Mouse (Mus musculus) MEL (cell line): ENCODE results near the gene Tex19.2. TPM values are rescaled to one million over a fixed set of nuclear protein-coding genes. Genes with fewer than 3 reads are reported as not detected.

ENCODE experiments used
- DNase-seq: peaks from one replicate; pipeline ENCODE4 v3.0.0; 2011; ENCODE audit warnings: low read depth, low spot score
- H3K27ac ChIP-seq: 2 replicates; pipeline ENCODE4 v1.5.1; 2012; ENCODE audit warnings: low read depth, mild to moderate bottlenecking, control low read depth, low read length, moderate library complexity; ENCODE audit not compliant: control insufficient read depth
- H3K27me3 ChIP-seq, 2 experiments: fragments of 150-350 bp in 1 of 2; sonication (generic) in 1 of 2; 2 replicates each; pipeline ENCODE4 v1.6.1; 2012; ENCODE audit warnings: low read length in 2 of 2, mild to moderate bottlenecking in 2 of 2, improper control_type of control experiment in 1 of 2, moderate library complexity in 1 of 2; ENCODE audit not compliant: insufficient read depth in 2 of 2, control insufficient read depth in 1 of 2
- H3K36me3 ChIP-seq, 2 experiments: 2 replicates each; pipeline ENCODE4 v1.6.1; 2012 to 2014; ENCODE audit warnings: low read length in 2 of 2, improper control_type of control experiment in 1 of 2, inconsistent platforms in 1 of 2, mild to moderate bottlenecking in 1 of 2; ENCODE audit not compliant: insufficient read depth in 2 of 2, control insufficient read depth in 1 of 2
- H3K4me1 ChIP-seq, 2 experiments: fragments of 150-350 bp in 1 of 2; sonication (generic) in 1 of 2; 2 replicates each; pipeline ENCODE4 v1.6.1; 2012; ENCODE audit warnings: low read length in 2 of 2, improper control_type of control experiment in 1 of 2, mild to moderate bottlenecking in 1 of 2; ENCODE audit not compliant: insufficient read depth in 2 of 2, control insufficient read depth in 1 of 2
- H3K4me3 ChIP-seq, 2 experiments: fragments of 150-350 bp in 1 of 2; sonication (generic) in 1 of 2; 2 replicates each; pipeline ENCODE4 v1.5.1; 2012; ENCODE audit warnings: low read depth in 2 of 2, low read length in 2 of 2, mild to moderate bottlenecking in 2 of 2, moderate library complexity in 2 of 2, control low read depth in 1 of 2, improper control_type of control experiment in 1 of 2; ENCODE audit not compliant: control insufficient read depth in 1 of 2, insufficient read depth in 1 of 2
- H3K79me2 ChIP-seq: 2 replicates; pipeline ENCODE4 v1.6.1; 2012; ENCODE audit warnings: mild to moderate bottlenecking, low read length, moderate library complexity; ENCODE audit not compliant: control insufficient read depth, poor library complexity, insufficient read depth
- H3K9ac ChIP-seq: 2 replicates; pipeline ENCODE4 v1.6.1; 2012; ENCODE audit warnings: low read depth, mild to moderate bottlenecking, control low read depth, low read length, moderate library complexity; ENCODE audit not compliant: control insufficient read depth, poor library complexity, severe bottlenecking
- H3K9me3 ChIP-seq: fragments of 150-350 bp; sonication (generic); replicated peaks from 2 replicates; pipeline ENCODE4 v1.6.1; 2012; ENCODE audit warnings: mild to moderate bottlenecking, low read length, improper control_type of control experiment, moderate library complexity; ENCODE audit not compliant: insufficient read depth
- BHLHE40 ChIP-seq: IDR thresholded peaks from 2 replicates; pipeline ENCODE4 v1.6.1; 2012; ENCODE audit warnings: low read depth, mild to moderate bottlenecking, inconsistent platforms, low read length, improper control_type of control experiment, borderline replicate concordance
- CHD1 ChIP-seq: IDR thresholded peaks from 2 replicates; pipeline ENCODE4 v1.6.1; 2012; ENCODE audit warnings: low read depth, mild to moderate bottlenecking, inconsistent platforms, low read length, improper control_type of control experiment
- CHD2 ChIP-seq: IDR thresholded peaks from 2 replicates; pipeline ENCODE4 v1.6.1; 2011; ENCODE audit warnings: low read length, improper control_type of control experiment
- CTCF ChIP-seq, 3 experiments: IDR thresholded peaks in 2 of 3; conservative IDR thresholded peaks in 1 of 3; 2 replicates each; pipeline ENCODE4 v1.5.1; 2011 to 2012; ENCODE audit warnings: low read length in 3 of 3, low read depth in 2 of 3, mild to moderate bottlenecking in 2 of 3, improper control_type of control experiment in 1 of 3, inconsistent platforms in 1 of 3, mixed read lengths in 1 of 3, moderate library complexity in 1 of 3; ENCODE audit not compliant: control insufficient read depth in 1 of 3, insufficient read depth in 1 of 3, poor library complexity in 1 of 3, severe bottlenecking in 1 of 3
- E2F4 ChIP-seq: IDR thresholded peaks from 2 replicates; pipeline ENCODE4 v1.6.1; 2011; ENCODE audit warnings: low read depth, low read length, improper control_type of control experiment, borderline replicate concordance
- ELF1 ChIP-seq: IDR thresholded peaks from 2 replicates; pipeline ENCODE4 v1.6.1; 2014; ENCODE audit warnings: low read depth, mild to moderate bottlenecking, inconsistent platforms, low read length, improper control_type of control experiment, moderate library complexity
- EP300 ChIP-seq, 2 experiments: IDR thresholded peaks; 2 replicates each; pipeline ENCODE4 v1.6.1; 2011; ENCODE audit warnings: improper control_type of control experiment in 2 of 2, low read length in 2 of 2, low read depth in 1 of 2, mild to moderate bottlenecking in 1 of 2
- ETS1 ChIP-seq: IDR thresholded peaks from 2 replicates; pipeline ENCODE4 v1.6.1; 2012; ENCODE audit warnings: low read depth, mild to moderate bottlenecking, inconsistent platforms, low read length, improper control_type of control experiment, moderate library complexity
- GABPA ChIP-seq: IDR thresholded peaks from 2 replicates; pipeline ENCODE4 v1.6.1; 2012; ENCODE audit warnings: low read depth, mild to moderate bottlenecking, inconsistent platforms, low read length, improper control_type of control experiment, moderate library complexity
- GATA1 ChIP-seq: IDR thresholded peaks from 2 replicates; pipeline ENCODE4 v1.6.1; 2011; ENCODE audit warnings: low read depth, low read length, improper control_type of control experiment
- HCFC1 ChIP-seq: IDR thresholded peaks from 2 replicates; pipeline ENCODE4 v1.6.1; 2012; ENCODE audit warnings: low read depth, mild to moderate bottlenecking, inconsistent platforms, low read length, improper control_type of control experiment, moderate library complexity
- JUND ChIP-seq: IDR thresholded peaks from 2 replicates; pipeline ENCODE4 v1.6.1; 2011; ENCODE audit warnings: low read depth, mild to moderate bottlenecking, improper control_type of control experiment, low read length
- KAT2A ChIP-seq: conservative IDR thresholded peaks from 2 replicates; pipeline ENCODE4 v1.6.1; 2012; ENCODE audit warnings: low read depth, low read length, improper control_type of control experiment, inconsistent platforms
- MAFK ChIP-seq: IDR thresholded peaks from 2 replicates; pipeline ENCODE4 v1.6.1; 2011; ENCODE audit warnings: low read depth, mild to moderate bottlenecking, low read length, improper control_type of control experiment, borderline replicate concordance
- MAX ChIP-seq: IDR thresholded peaks from 2 replicates; pipeline ENCODE4 v1.6.1; 2011; ENCODE audit warnings: low read length, improper control_type of control experiment
- MAZ ChIP-seq: IDR thresholded peaks from 2 replicates; pipeline ENCODE4 v1.6.1; 2012; ENCODE audit warnings: low read depth, mild to moderate bottlenecking, inconsistent platforms, low read length, improper control_type of control experiment
- MEF2A ChIP-seq: IDR thresholded peaks from 2 replicates; pipeline ENCODE4 v1.6.1; 2014; ENCODE audit warnings: low read depth, mild to moderate bottlenecking, inconsistent platforms, low read length, improper control_type of control experiment; ENCODE audit not compliant: poor library complexity, insufficient replicate concordance, severe bottlenecking; ENCODE audit errors: extremely low read depth
- MXI1 ChIP-seq: IDR thresholded peaks from 2 replicates; pipeline ENCODE4 v1.6.1; 2011; ENCODE audit warnings: mild to moderate bottlenecking, low read depth, low read length, improper control_type of control experiment
- MYB ChIP-seq: IDR thresholded peaks from 2 replicates; pipeline ENCODE4 v1.6.1; 2011; ENCODE audit warnings: mild to moderate bottlenecking, low read depth, low read length, improper control_type of control experiment
- MYC ChIP-seq: IDR thresholded peaks from 2 replicates; pipeline ENCODE4 v1.6.1; 2011; ENCODE audit warnings: low read depth, mild to moderate bottlenecking, low read length, improper control_type of control experiment, moderate library complexity
- NELFE ChIP-seq: IDR thresholded peaks from 2 replicates; pipeline ENCODE4 v1.6.1; 2011; ENCODE audit warnings: low read depth, low read length, improper control_type of control experiment
- NRF1 ChIP-seq: IDR thresholded peaks from 2 replicates; pipeline ENCODE4 v1.6.1; 2014; ENCODE audit warnings: low read depth, mild to moderate bottlenecking, inconsistent platforms, low read length, improper control_type of control experiment, moderate library complexity; ENCODE audit not compliant: poor library complexity, insufficient read depth, severe bottlenecking
- POLR2A ChIP-seq, 2 experiments: IDR thresholded peaks; 2 replicates each; pipeline ENCODE4 v1.6.1; 2011 to 2012; ENCODE audit warnings: low read length in 2 of 2, mild to moderate bottlenecking in 2 of 2, control low read depth in 1 of 2, improper control_type of control experiment in 1 of 2, low read depth in 1 of 2, moderate library complexity in 1 of 2; ENCODE audit not compliant: control insufficient read depth in 1 of 2, insufficient read depth in 1 of 2, poor library complexity in 1 of 2
- POLR2AphosphoS2 ChIP-seq: IDR thresholded peaks from 2 replicates; pipeline ENCODE4 v1.6.1; 2011; ENCODE audit warnings: low read length, improper control_type of control experiment
- POLR2AphosphoS5 ChIP-seq: IDR thresholded peaks from 2 replicates; pipeline ENCODE4 v1.6.1; 2012; ENCODE audit warnings: low read depth, borderline replicate concordance, mild to moderate bottlenecking, inconsistent platforms, low read length, moderate library complexity, mixed read lengths
- RAD21 ChIP-seq: IDR thresholded peaks from 2 replicates; pipeline ENCODE4 v1.6.1; 2011; ENCODE audit warnings: mild to moderate bottlenecking, low read depth, low read length, improper control_type of control experiment
- SIN3A ChIP-seq: IDR thresholded peaks from 2 replicates; pipeline ENCODE4 v1.6.1; 2012; ENCODE audit warnings: low read length, improper control_type of control experiment, inconsistent platforms
- SMC3 ChIP-seq: IDR thresholded peaks from 2 replicates; pipeline ENCODE4 v1.6.1; 2011; ENCODE audit warnings: low read depth, low read length, improper control_type of control experiment
- TAL1 ChIP-seq: IDR thresholded peaks from 2 replicates; pipeline ENCODE4 v1.6.1; 2012; ENCODE audit warnings: mild to moderate bottlenecking, inconsistent platforms, low read length, moderate library complexity, mixed read lengths
- TBP ChIP-seq: IDR thresholded peaks from 2 replicates; pipeline ENCODE4 v1.8.0; 2011; ENCODE audit warnings: low read depth, low read length, improper control_type of control experiment
- TCF12 ChIP-seq: IDR thresholded peaks from 2 replicates; pipeline ENCODE4 v1.6.1; 2014; ENCODE audit warnings: low read depth, mild to moderate bottlenecking, inconsistent platforms, low read length, improper control_type of control experiment, moderate library complexity
- UBTF ChIP-seq: IDR thresholded peaks from 2 replicates; pipeline ENCODE4 v1.6.1; 2012; ENCODE audit warnings: low read depth, mild to moderate bottlenecking, inconsistent platforms, low read length, improper control_type of control experiment, moderate library complexity, borderline replicate concordance; ENCODE audit not compliant: insufficient read depth
- USF1 ChIP-seq: IDR thresholded peaks from 2 replicates; pipeline ENCODE4 v1.6.1; 2014; ENCODE audit warnings: low read depth, mild to moderate bottlenecking, inconsistent platforms, low read length, improper control_type of control experiment, moderate library complexity
- USF2 ChIP-seq, 2 experiments: IDR thresholded peaks; 2 replicates each; pipeline ENCODE4 v1.6.1; 2011 to 2012; ENCODE audit warnings: improper control_type of control experiment in 2 of 2, low read length in 2 of 2, borderline replicate concordance in 1 of 2, inconsistent platforms in 1 of 2, low read depth in 1 of 2, mild to moderate bottlenecking in 1 of 2; ENCODE audit not compliant: insufficient read depth in 1 of 2
- ZKSCAN1 ChIP-seq: IDR thresholded peaks from 2 replicates; pipeline ENCODE4 v1.6.1; 2012; ENCODE audit warnings: low read depth, mild to moderate bottlenecking, inconsistent platforms, low read length, improper control_type of control experiment, moderate library complexity
- ZMIZ1 ChIP-seq: IDR thresholded peaks from 2 replicates; pipeline ENCODE4 v1.6.1; 2012; ENCODE audit warnings: low read depth, mild to moderate bottlenecking, inconsistent platforms, low read length, improper control_type of control experiment, moderate library complexity
- ZNF384 ChIP-seq: IDR thresholded peaks from 2 replicates; pipeline ENCODE4 v1.6.1; 2012; ENCODE audit warnings: low read depth, mild to moderate bottlenecking, inconsistent platforms, low read length, improper control_type of control experiment
- polyA plus RNA-seq, 2 experiments: library from polyadenylated mRNA; stranded (reverse) in 1 of 2; unstranded in 1 of 2; fragments of >175 nt in 1 of 2; fragments of >200 nt in 1 of 2; gene quantifications; 2 replicates each; pipeline versions ENCODE4 v1.2.1 to v1.2.4; 2012; ENCODE audit warnings: low replicate concordance in 2 of 2, low read depth in 1 of 2; ENCODE audit not compliant: insufficient read length in 2 of 2, insufficient read depth in 1 of 2, missing spikeins in 1 of 2
- total RNA-seq: library from RNA; depleted of rRNA; stranded (reverse); fragments of 300-350 nt; gene quantifications from 2 replicates; pipeline ENCODE4 v1.2.3, GENCODE M21; 2012

Gene Tex19.2
- total and polyA plus RNA-seq, 3 experiments = 34.5 to 45.7 TPM; not detected in 1

DNA sequence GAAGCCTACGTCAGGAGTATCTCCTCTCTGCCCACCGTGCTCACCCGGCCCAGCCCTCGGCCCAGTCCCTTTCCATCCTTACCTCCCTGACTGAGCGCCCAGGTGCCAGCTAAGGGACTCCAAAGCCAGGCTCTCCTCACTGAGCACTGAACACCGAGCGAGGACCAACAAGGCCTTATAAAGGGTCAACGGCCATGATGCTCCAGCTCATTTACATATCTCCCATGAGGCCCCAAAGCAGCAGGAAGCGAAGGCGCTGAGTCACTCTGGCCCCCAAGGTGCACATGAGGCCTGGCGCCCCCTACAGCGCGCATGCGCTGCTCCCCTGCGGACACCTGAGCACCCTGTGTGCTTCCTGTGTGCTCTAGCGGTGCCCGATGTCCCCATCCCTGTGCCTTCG is 371 bp downstream of the Tex19.2 start:
- peak overlapping the region; percentile 79 for H3K27ac ChIP-seq
- H3K27me3 ChIP-seq = no peaks in the 10 kb centered on the region
- H3K36me3 ChIP-seq = peaks cover 0 to 25% of the 10 kb centered on the region in 2 experiments; a peak in 2 of 4 replicates
- H3K9me3 ChIP-seq = no peaks in the 10 kb centered on the region
- peaks cover 18% of the 10 kb centered on the region for H3K79me2 ChIP-seq
- H3K4me1 ChIP-seq = peaks cover 13 to 24% of the 10 kb centered on the region in 2 experiments
- peak overlapping the region; percentile 89 for H3K9ac ChIP-seq
- peak overlapping the region; percentile 39 to 82 for H3K4me3 ChIP-seq
- DNase-seq = peak; percentile 93
- TF ChIP-seq POLR2AphosphoS5 = no peak
- TF ChIP-seq GABPA = peak; percentile 88
- no peak for TF ChIP-seq GATA1
- TF ChIP-seq TAL1 = no peak
- TF ChIP-seq USF2 (IDR thresholded peaks at IDR 0.05; ENCODE audit: borderline replicate concordance in 1 of 2, insufficient read depth in 1 of 2, low read depth in 1 of 2, low read length in 2 of 2) = no peak
- TF ChIP-seq TBP = peak; percentile 97
- TF ChIP-seq MAX = peak; percentile 82
- TF ChIP-seq MYB = no peak
- TF ChIP-seq ZMIZ1 = peak; percentile 71; the same call in 1 of the 2 replicates
- peak; percentile 77 for TF ChIP-seq ELF1
- TF ChIP-seq MXI1 = peak; percentile 37; the same call in 1 of the 2 replicates
- peak; percentile 76 to 95 for TF ChIP-seq POLR2A (IDR thresholded peaks at IDR 0.05; ENCODE audit: control insufficient read depth in 1 of 2, insufficient read depth in 1 of 2, low read depth in 1 of 2, low read length in 2 of 2, poor library complexity in 1 of 2)
- TF ChIP-seq SMC3 = no peak
- no peak for TF ChIP-seq E2F4
- TF ChIP-seq RAD21 = no peak
- TF ChIP-seq MAZ = peak; percentile 70; the same call in 1 of the 2 replicates
- no peak for TF ChIP-seq USF1
- peak in 2 of 3 experiments; percentile 39 to 52; a peak in 4 of 6 replicates for TF ChIP-seq CTCF (IDR thresholded peaks at IDR 0.05 in 2 of 3, conservative IDR thresholded peaks at IDR 0.05 in 1 of 3; ENCODE audit: control insufficient read depth in 1 of 3, insufficient read depth in 1 of 3, low read depth in 2 of 3, low read length in 3 of 3, poor library complexity in 1 of 3, severe bottlenecking in 1 of 3)
- TF ChIP-seq TCF12 = no peak
- TF ChIP-seq EP300 (IDR thresholded peaks at IDR 0.05; ENCODE audit: low read depth in 1 of 2, low read length in 2 of 2) = peak in 1 of 2 experiments; percentile 58; a peak in 1 of 4 replicates
- TF ChIP-seq HCFC1 = peak; percentile 73
- peak; percentile 81 for TF ChIP-seq NRF1
- TF ChIP-seq CHD1 = no peak
- no peak for TF ChIP-seq ZKSCAN1
- no peak for TF ChIP-seq JUND
- TF ChIP-seq ETS1 = no peak
- TF ChIP-seq POLR2AphosphoS2 = peak; percentile 74
- no peak for TF ChIP-seq ZNF384
- no peak for TF ChIP-seq UBTF
- TF ChIP-seq MEF2A = no peak
- TF ChIP-seq BHLHE40 = no peak
- TF ChIP-seq CHD2 = no peak
- TF ChIP-seq MAFK = peak; percentile 82; the same call in 1 of the 2 replicates
- peak; percentile 83 for TF ChIP-seq NELFE
- TF ChIP-seq KAT2A = no peak
- TF ChIP-seq SIN3A = no peak; the same call in 1 of the 2 replicates
- peak; percentile 84 for TF ChIP-seq MYC
